In genomic region chr9:108796351-108796981, GRCm38 (mm10) we compare ENCODE assay signal across 8 mouse cellular contexts. TPM values are rescaled to one million over a fixed set of nuclear protein-coding genes. Genes with fewer than 3 reads are reported as not detected.
DNase-seq lines count a peak whose midpoint lies in the region; ATAC-seq and TF ChIP-seq lines count a peak whose summit lies in the region.

No protein-coding gene starts in this region.

- 44% methylated on average over 4 of the region's 4 CpGs for WGBS in kidney, adult 2 months
- WGBS in embryonic facial prominence, embryonic 14.5 days = 71% methylated on average over 4 of the region's 4 CpGs
- 87% methylated on average over 4 of the region's 4 CpGs for whole genome bisulfite sequencing in liver, embryonic 14.5 days (ENCODE audit: insufficient replicate concordance)

- TF ChIP-seq EP300 in liver, embryonic 14.5 days (IDR thresholded peaks at IDR 0.05; ENCODE audit: low read depth) = no peak

- H3K36me3 ChIP-seq in kidney, adult 2 months (ENCODE audit: control insufficient read depth, insufficient read depth, low read length) = peaks cover 8% of the 10 kb centered on the region; the same call in 1 of the 2 replicates
- H3K36me3 ChIP-seq in G1E (replicated peaks) = peaks cover 66% of the 10 kb centered on the region
- H3K36me3 ChIP-seq in embryonic facial prominence, embryonic 14.5 days (ENCODE audit: control insufficient read depth, insufficient read depth, low read length) = peaks cover 56% of the 10 kb centered on the region
- H3K36me3 ChIP-seq in liver, embryonic 14.5 days (replicated peaks; ENCODE audit: control insufficient read depth, insufficient read depth, low read depth) = peaks cover 49% of the 10 kb centered on the region

- H3K4me3 ChIP-seq in kidney, adult 2 months (ENCODE audit: insufficient read depth, low read depth, low read length) = peak overlapping the region; percentile 54
- peak overlapping the region; percentile 67; the same call in 1 of the 2 replicates for H3K4me3 ChIP-seq in G1E (ENCODE audit: low read depth, low read length)
- no peak overlapping the region for H3K4me3 ChIP-seq in embryonic facial prominence, embryonic 14.5 days (ENCODE audit: low read depth, low read length)
- H3K4me3 ChIP-seq in liver, embryonic 14.5 days (ENCODE audit: insufficient read depth in 1 of 2, low read depth in 2 of 2, low read length in 2 of 2) = peak overlapping the region in 1 of 2 experiments; percentile 47; a peak in 2 of 4 replicates

- no peak overlapping the region for H3K4me2 ChIP-seq in embryonic facial prominence, embryonic 14.5 days (ENCODE audit: low read depth, low read length)
- H3K4me2 ChIP-seq in liver, embryonic 14.5 days (ENCODE audit: low read depth) = peak overlapping the region; percentile 69

- H3K27ac ChIP-seq in kidney, adult 2 months (ENCODE audit: insufficient read depth, low read depth, low read length) = peak overlapping the region; percentile 50
- peak overlapping the region; percentile 5; the same call in 1 of the 2 replicates for H3K27ac ChIP-seq in embryonic facial prominence, embryonic 14.5 days (replicated peaks; ENCODE audit: low read depth, low read length)
- peak overlapping the region; percentile 35 for H3K27ac ChIP-seq in liver, embryonic 14.5 days

- TF ChIP-seq CTCF in kidney, adult 2 months (conservative IDR thresholded peaks at IDR 0.05; ENCODE audit: insufficient read depth, insufficient read length, low read depth, low read length) = no peak
- TF ChIP-seq CTCF in G1E (IDR thresholded peaks at IDR 0.05; ENCODE audit: low read depth, low read length) = no peak
- TF ChIP-seq CTCF in liver, embryonic 14.5 days (IDR thresholded peaks at IDR 0.05; ENCODE audit: low read depth) = no peak

- H3K27me3 ChIP-seq in kidney, adult 2 months (replicated peaks; ENCODE audit: control insufficient read depth, insufficient read depth, low read length) = no peaks in the 10 kb centered on the region
- no peaks in the 10 kb centered on the region for H3K27me3 ChIP-seq in G1E (ENCODE audit: insufficient read depth, low read length)
- no peaks in the 10 kb centered on the region for H3K27me3 ChIP-seq in embryonic facial prominence, embryonic 14.5 days (replicated peaks; ENCODE audit: control insufficient read depth, insufficient read depth, low read length)
- H3K27me3 ChIP-seq in liver, embryonic 14.5 days (ENCODE audit: control insufficient read depth, insufficient read depth, low read length) = no peaks in the 10 kb centered on the region

- no peak for TF ChIP-seq POLR2A in kidney, adult 2 months (IDR thresholded peaks at IDR 0.05; ENCODE audit: low read depth, low read length)

- H3K9ac ChIP-seq in embryonic facial prominence, embryonic 14.5 days (ENCODE audit: low read depth, low read length) = no peak overlapping the region
- no peak overlapping the region; the same call in 1 of the 2 replicates for H3K9ac ChIP-seq in liver, embryonic 14.5 days (replicated peaks)

- DNase-seq in kidney, adult 2 months = peak; percentile 44
- no peak for DNase-seq in kidney, adult 11 months
- no peak for DNase-seq in G1E (ENCODE audit: low spot score)
- DNase-seq in embryonic facial prominence, embryonic 14.5 days (ENCODE audit: low spot score) = no peak
- DNase-seq in liver, embryonic 14.5 days (ENCODE audit: low read depth in 3 of 3, low spot score in 3 of 3) = no peak
- DNase-seq in gastrocnemius, postnatal 14 days = no peak
- DNase-seq in thymus, postnatal 14 days = no peak

- no peaks in the 10 kb centered on the region for H3K9me3 ChIP-seq in G1E (replicated peaks)
- no peaks in the 10 kb centered on the region for H3K9me3 ChIP-seq in embryonic facial prominence, embryonic 14.5 days (ENCODE audit: control insufficient read depth, low read length)
- no peaks in the 10 kb centered on the region for H3K9me3 ChIP-seq in liver, embryonic 14.5 days (ENCODE audit: control insufficient read depth, low read length)

- intact Hi-C loops in gastrocnemius, postnatal 14 days (cut with DNase I; ENCODE audit: low total_unique reads) = no loop called here

- ATAC-seq in G1E (ENCODE audit: extremely low read depth, insufficient number of reproducible peaks, low FRiP score, poor library complexity, severe bottlenecking) = no peak
- ATAC-seq in embryonic facial prominence, embryonic 14.5 days (ENCODE audit: low read depth) = no peak
- no peak for ATAC-seq in liver, embryonic 14.5 days (ENCODE audit: insufficient read depth)
- ATAC-seq in megakaryocyte-erythroid progenitor cell, adult 5-6 weeks (replicated peaks; ENCODE audit: low FRiP score, low TSS enrichment, poor library complexity, severe bottlenecking) = no peak

- H3K4me1 ChIP-seq in kidney, adult 2 months (ENCODE audit: control insufficient read depth, insufficient read depth, low read length) = peaks cover 38% of the 10 kb centered on the region
- H3K4me1 ChIP-seq in G1E (ENCODE audit: insufficient read depth, low read depth, low read length) = peaks cover 64% of the 10 kb centered on the region
- peaks cover 28% of the 10 kb centered on the region for H3K4me1 ChIP-seq in embryonic facial prominence, embryonic 14.5 days (ENCODE audit: control insufficient read depth, insufficient read depth, low read length)
- peaks cover 49 to 53% of the 10 kb centered on the region in 2 experiments for H3K4me1 ChIP-seq in liver, embryonic 14.5 days (replicated peaks; ENCODE audit: control insufficient read depth in 2 of 2, insufficient read depth in 2 of 2, low read length in 1 of 2)

RNA-seq across cellular contexts. Expression of gene Nckipsd, which starts 11.7 kb away (rescaled TPM):
- polyA plus RNA-seq in kidney, adult 2 months (2012; rRNA removed) = 19.1 and 24.1 TPM in 2 replicates
- 4.7 and 6.3 TPM in 2 replicates for total RNA-seq in G1E (2014; fragmentation: Nextera tagmentation)
- total RNA-seq in G1E (2017) = 4.1 and 5.2 TPM in 2 replicates
- polyA plus RNA-seq in G1E (2012) = 5.6 and 8.3 TPM in 2 replicates
- polyA plus RNA-seq in embryonic facial prominence, embryonic 14.5 days (2014; fragmentation: Nextera tagmentation; extraction: Ambion mirVana) = 12.2 and 16.8 TPM in 2 replicates
- 3.4 and 4.0 TPM in 2 replicates for polyA plus RNA-seq in liver, embryonic 14.5 days (2012; rRNA removed)
- 3.2 TPM in 2 replicates for polyA plus RNA-seq in liver, embryonic 14.5 days (2014; fragmentation: Nextera tagmentation; extraction: Ambion mirVana)
- total RNA-seq in megakaryocyte-erythroid progenitor cell, adult 5-6 weeks (2014; fragmentation: Nextera tagmentation) = 8.6 and 12.2 TPM in 2 replicates
- 1.0 and 2.3 TPM in 2 replicates for total RNA-seq in megakaryocyte-erythroid progenitor cell, adult 5-6 weeks (2017)
- total RNA-seq in gastrocnemius, postnatal 14 days (2021) = 1 to 10 TPM; 3.5 to 4.5 TPM

RNA-seq across cellular contexts. Expression of gene Ip6k2, which starts 12.9 kb away (rescaled TPM):
- polyA plus RNA-seq in kidney, adult 2 months (2012; rRNA removed) = 68.3 and 78.0 TPM in 2 replicates
- total RNA-seq in G1E (2014; fragmentation: Nextera tagmentation) = 39.0 and 43.0 TPM in 2 replicates
- 35.7 and 43.8 TPM in 2 replicates for total RNA-seq in G1E (2017)
- 29.4 and 33.6 TPM in 2 replicates for polyA plus RNA-seq in G1E (2012)
- 74.7 and 103 TPM in 2 replicates for polyA plus RNA-seq in embryonic facial prominence, embryonic 14.5 days (2014; fragmentation: Nextera tagmentation; extraction: Ambion mirVana)
- 27.7 and 29.2 TPM in 2 replicates for polyA plus RNA-seq in liver, embryonic 14.5 days (2012; rRNA removed)
- polyA plus RNA-seq in liver, embryonic 14.5 days (2014; fragmentation: Nextera tagmentation; extraction: Ambion mirVana) = 10.4 and 11.7 TPM in 2 replicates
- 29.8 and 36.7 TPM in 2 replicates for total RNA-seq in megakaryocyte-erythroid progenitor cell, adult 5-6 weeks (2014; fragmentation: Nextera tagmentation)
- 31.3 and 48.7 TPM in 2 replicates for total RNA-seq in megakaryocyte-erythroid progenitor cell, adult 5-6 weeks (2017)
- total RNA-seq in gastrocnemius, postnatal 14 days (2021) = 10 to 100 TPM; 24.3 to 24.4 TPM

RNA-seq across cellular contexts. Expression of gene Celsr3, which starts 29.7 kb away (rescaled TPM):
- 0.18 and 0.19 TPM in 2 replicates for polyA plus RNA-seq in kidney, adult 2 months (2012; rRNA removed)
- total RNA-seq in G1E (2014; fragmentation: Nextera tagmentation) (not detected in 2 replicates), G1E (2017) (0.11 and 0.12 TPM in 2 replicates)
- 0.01 TPM in 1 of 2 replicates, not detected in the other for polyA plus RNA-seq in G1E (2012)
- polyA plus RNA-seq in embryonic facial prominence, embryonic 14.5 days (2014; fragmentation: Nextera tagmentation; extraction: Ambion mirVana) = 0.66 and 0.70 TPM in 2 replicates
- 0.19 and 0.27 TPM in 2 replicates for polyA plus RNA-seq in liver, embryonic 14.5 days (2012; rRNA removed)
- 0.01 and 0.06 TPM in 2 replicates for polyA plus RNA-seq in liver, embryonic 14.5 days (2014; fragmentation: Nextera tagmentation; extraction: Ambion mirVana)
- not detected in 2 replicates for total RNA-seq in megakaryocyte-erythroid progenitor cell, adult 5-6 weeks (2014; fragmentation: Nextera tagmentation)
- total RNA-seq in megakaryocyte-erythroid progenitor cell, adult 5-6 weeks (2017) = 0.05 TPM in 1 of 2 replicates, not detected in the other
- total RNA-seq in gastrocnemius, postnatal 14 days (2021) = under 1 TPM; 0.18 to 0.24 TPM

RNA-seq across cellular contexts. Expression of gene Slc26a6, which starts 56.6 kb away (rescaled TPM):
- polyA plus RNA-seq in kidney, adult 2 months (2012; rRNA removed) = 33.9 and 37.2 TPM in 2 replicates
- total RNA-seq in G1E (2014; fragmentation: Nextera tagmentation) (1.0 and 3.6 TPM in 2 replicates), G1E (2017) (2.3 and 3.1 TPM in 2 replicates)
- 2.4 and 3.5 TPM in 2 replicates for polyA plus RNA-seq in G1E (2012)
- 14.3 and 15.4 TPM in 2 replicates for polyA plus RNA-seq in embryonic facial prominence, embryonic 14.5 days (2014; fragmentation: Nextera tagmentation; extraction: Ambion mirVana)
- polyA plus RNA-seq in liver, embryonic 14.5 days (2012; rRNA removed) = 4.1 and 4.6 TPM in 2 replicates
- polyA plus RNA-seq in liver, embryonic 14.5 days (2014; fragmentation: Nextera tagmentation; extraction: Ambion mirVana) = 5.9 and 7.0 TPM in 2 replicates
- 5.7 and 5.8 TPM in 2 replicates for total RNA-seq in megakaryocyte-erythroid progenitor cell, adult 5-6 weeks (2014; fragmentation: Nextera tagmentation)
- 0.30 and 1.4 TPM in 2 replicates for total RNA-seq in megakaryocyte-erythroid progenitor cell, adult 5-6 weeks (2017)
- total RNA-seq in gastrocnemius, postnatal 14 days (2021) = 10 to 100 TPM; 13.0 to 13.8 TPM
